Mouse (Mus musculus): ENCODE measurements around the gene Cplx3.

DNA sequence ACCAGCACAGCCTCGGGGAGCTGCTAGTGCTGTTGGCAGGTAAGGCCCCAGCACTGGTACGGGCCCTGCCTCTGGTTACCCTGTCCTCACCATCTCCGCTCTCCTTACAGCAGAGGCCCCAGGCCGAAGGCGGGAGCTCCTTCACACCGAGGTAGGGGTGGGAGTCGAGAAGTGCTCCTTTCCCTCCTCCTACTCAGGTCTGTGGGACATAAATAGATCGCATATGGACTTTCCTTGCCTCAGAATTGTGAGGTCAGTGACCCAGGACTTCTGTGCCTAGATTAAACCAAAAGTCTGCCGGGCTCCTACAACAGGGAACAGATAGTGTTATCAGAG is 11.9 kb downstream of the Cplx3 start:
- no peak for TF ChIP-seq POLR2A (IDR thresholded peaks at IDR 0.05; ENCODE audit: low read depth, low read length)
- TF ChIP-seq CHD1 (IDR thresholded peaks at IDR 0.05; ENCODE audit: low read depth, low read length), result no peak
- TF ChIP-seq SIN3A (IDR thresholded peaks at IDR 0.05; ENCODE audit: low read length), result no peak
- no peak for TF ChIP-seq EP300 (IDR thresholded peaks at IDR 0.05; ENCODE audit: low read length)
- TF ChIP-seq ZMIZ1 (IDR thresholded peaks at IDR 0.05; ENCODE audit: low read depth, low read length), result no peak
- TF ChIP-seq MAX (IDR thresholded peaks at IDR 0.05; ENCODE audit: low read length), result no peak
- no peak for TF ChIP-seq ETS1 (conservative IDR thresholded peaks at IDR 0.05; ENCODE audit: low read depth, low read length)
- no peak for TF ChIP-seq E2F4 (IDR thresholded peaks at IDR 0.05; ENCODE audit: insufficient replicate concordance, low read depth, low read length)
- TF ChIP-seq CTCF (conservative IDR thresholded peaks at IDR 0.05 in 1 of 2, IDR thresholded peaks at IDR 0.05 in 1 of 2; ENCODE audit: low read depth in 2 of 2, low read length in 2 of 2), result no peak
- no peak for TF ChIP-seq ZNF384 (IDR thresholded peaks at IDR 0.05; ENCODE audit: low read depth, low read length)
- TF ChIP-seq GABPA (IDR thresholded peaks at IDR 0.05; ENCODE audit: insufficient replicate concordance, low read depth, low read length), result no peak
- no peak for TF ChIP-seq CHD2 (IDR thresholded peaks at IDR 0.05; ENCODE audit: low read length)
- no peak for TF ChIP-seq MAZ (IDR thresholded peaks at IDR 0.05; ENCODE audit: low read depth, low read length)
